Mouse (Mus musculus) hindbrain, postnatal 0 days (tissue): Measurements from ENCODE around the gene Il6. TPM values are rescaled to one million over a fixed set of nuclear protein-coding genes. Genes with fewer than 3 reads are reported as not detected.
"Not testable (repeated sequence)": the region's sequence is repeated elsewhere in the genome, so short reads cannot be mapped to it uniquely, and the experiment has no call there.

ENCODE experiments used
- ATAC-seq: fragments of 200-750 bp; cut with Nextera tagmentation; 2 replicates; pipeline ENCODE4 v1.8.0; 2017; ENCODE audit warnings: mild to moderate bottlenecking, moderate TSS enrichment, moderate library complexity
- DNase-seq: peaks from one replicate; pipeline ENCODE4 v3.0.0-alpha.2; 2015; ENCODE audit warnings: low spot score
- H3K27ac ChIP-seq: fragments of 300-500 bp; sonication (generic); 2 replicates; pipeline ENCODE4 v1.5.1; 2014; ENCODE audit warnings: mild to moderate bottlenecking
- H3K27me3 ChIP-seq: fragments of 300-500 bp; sonication (generic); 2 replicates; pipeline ENCODE4 v1.6.1; 2014; ENCODE audit warnings: low read length, mixed read lengths; ENCODE audit not compliant: insufficient read depth
- H3K36me3 ChIP-seq: fragments of 300-500 bp; sonication (generic); 2 replicates; pipeline ENCODE4 v1.6.1; 2014; ENCODE audit warnings: low read length, mixed read lengths; ENCODE audit not compliant: insufficient read depth
- H3K4me1 ChIP-seq: fragments of 300-500 bp; sonication (generic); 2 replicates; pipeline ENCODE4 v1.6.1; 2014; ENCODE audit warnings: antibody characterized with exemption, low read length, mixed read lengths; ENCODE audit not compliant: insufficient read depth
- H3K4me2 ChIP-seq: fragments of 300-500 bp; sonication (generic); 2 replicates; pipeline ENCODE4 v1.6.1; 2014; ENCODE audit warnings: low read depth, mild to moderate bottlenecking, low read length, moderate library complexity, mixed read lengths
- H3K4me3 ChIP-seq: fragments of 300-500 bp; sonication (generic); 2 replicates; pipeline ENCODE4 v1.5.1; 2014; ENCODE audit warnings: low read length
- H3K9ac ChIP-seq: fragments of 300-500 bp; sonication (generic); replicated peaks from 2 replicates; pipeline ENCODE4 v1.6.1; 2014; ENCODE audit warnings: mild to moderate bottlenecking, low read length, moderate library complexity, mixed read lengths
- H3K9me3 ChIP-seq: fragments of 300-500 bp; sonication (generic); 2 replicates; pipeline ENCODE4 v1.6.1; 2016; ENCODE audit warnings: low read length, mixed read lengths
- CTCF ChIP-seq: IDR thresholded peaks from 2 replicates; pipeline ENCODE4 v1.5.1; 2016; ENCODE audit warnings: antibody characterized with exemption, control low read depth, low read depth
- WGBS: fragments of 180-500 bp; shearing (Covaris S2); extraction: QIAGEN DNeasy Blood & Tissue Kit; methylation state at CpG from one replicate; pipeline ENCODE4 v1.1.7; 2014; 5-methylcytosine and 5-hydroxymethylcytosine counted together
- polyA plus RNA-seq: library from polyadenylated mRNA; unstranded; fragments of >200 nt; fragmentation: Nextera tagmentation; extraction: Ambion mirVana; gene quantifications from 2 replicates; pipeline ENCODE4 v1.2.1, GENCODE M21; 2015
- total RNA-seq: library from RNA; depleted of rRNA; stranded (reverse); fragments of >200 nt; gene quantifications from 2 replicates; pipeline ENCODE4 v1.2.3, GENCODE M21; 2014

The Il6 gene
- total and polyA plus RNA-seq, 2 experiments from 2014 or later = not detected

GRCm38 (mm10) chr5:29994344-29994743, 18.6 kb upstream of the Il6 start:
- H3K36me3 ChIP-seq = no peaks in the 10 kb centered on the region
- DNase-seq = no peak
- no peak overlapping the region for H3K4me3 ChIP-seq
- ATAC-seq = no peak
- no peaks in the 10 kb centered on the region for H3K9me3 ChIP-seq
- H3K27ac ChIP-seq = no peak overlapping the region
- 83% methylated on average over 1 of the region's 1 CpGs for WGBS
- H3K9ac ChIP-seq = no peak overlapping the region
- H3K4me2 ChIP-seq = no peak overlapping the region
- TF ChIP-seq CTCF = no peak
- H3K4me1 ChIP-seq = no peaks in the 10 kb centered on the region
- no peaks in the 10 kb centered on the region for H3K27me3 ChIP-seq

- no peak overlapping the region for H3K27ac ChIP-seq
- H3K4me3 ChIP-seq = no peak overlapping the region
- no peaks in the 10 kb centered on the region for H3K36me3 ChIP-seq
- H3K27me3 ChIP-seq = no peaks in the 10 kb centered on the region
- no peak for DNase-seq
- no peaks in the 10 kb centered on the region for H3K4me1 ChIP-seq
- no peaks in the 10 kb centered on the region for H3K9me3 ChIP-seq
- H3K4me2 ChIP-seq = no peak overlapping the region
- H3K9ac ChIP-seq = no peak overlapping the region
- no peak for TF ChIP-seq CTCF
- no peak for ATAC-seq
- WGBS = 78% methylated on average over 1 of the region's 1 CpGs
Measured at GRCm38 (mm10) chr5:29997351-29997750, 15.6 kb upstream of the Il6 start.

- no peaks in the 10 kb centered on the region for H3K27me3 ChIP-seq
- no peak for TF ChIP-seq CTCF
- no peaks in the 10 kb centered on the region for H3K36me3 ChIP-seq
- H3K9me3 ChIP-seq = no peaks in the 10 kb centered on the region
- H3K27ac ChIP-seq = no peak overlapping the region
- H3K9ac ChIP-seq = no peak overlapping the region
- ATAC-seq = no peak
- H3K4me2 ChIP-seq = no peak overlapping the region
- no peak for DNase-seq
- no peak overlapping the region for H3K4me3 ChIP-seq
- WGBS = 65% methylated on average over 3 of the region's 3 CpGs
- H3K4me1 ChIP-seq = no peaks in the 10 kb centered on the region
Measured at GRCm38 (mm10) chr5:30000921-30001320, 12.0 kb upstream of the Il6 start.

- ATAC-seq (no peak), DNase-seq (peak; percentile 50)
- 55% methylated on average over 2 of the region's 2 CpGs for WGBS
- H3K36me3 ChIP-seq = no peaks in the 10 kb centered on the region
- no peaks in the 10 kb centered on the region for H3K9me3 ChIP-seq
- no peaks in the 10 kb centered on the region for H3K4me1 ChIP-seq
- H3K4me2 ChIP-seq = no peak overlapping the region
- H3K27ac ChIP-seq = no peak overlapping the region
- no peak overlapping the region for H3K4me3 ChIP-seq
- no peak overlapping the region for H3K9ac ChIP-seq
- H3K27me3 ChIP-seq = no peaks in the 10 kb centered on the region
- TF ChIP-seq CTCF = peak; percentile 68
Measured at GRCm38 (mm10) chr5:30014580-30014979, 1.7 kb downstream of the Il6 start.

GRCm38 (mm10) chr5:30035862-30036261, 22.9 kb downstream of the Il6 start:
- not testable (repeated sequence) for ATAC-seq, H3K4me2 ChIP-seq, H3K9me3 ChIP-seq, H3K4me1 ChIP-seq, H3K27me3 ChIP-seq, H3K4me3 ChIP-seq, DNase-seq, H3K36me3 ChIP-seq, H3K27ac ChIP-seq, H3K9ac ChIP-seq
- 91% methylated on average over 4 of the region's 4 CpGs for WGBS

GRCm38 (mm10) chr5:30037111-30037510, 24.2 kb downstream of the Il6 start:
- ATAC-seq, H3K36me3 ChIP-seq, H3K27ac ChIP-seq, H3K4me1 ChIP-seq, H3K9me3 ChIP-seq, H3K27me3 ChIP-seq, H3K9ac ChIP-seq, H3K4me2 ChIP-seq, H3K4me3 ChIP-seq, DNase-seq: not testable (repeated sequence)
- 94% methylated on average over 2 of the region's 2 CpGs for WGBS

- H3K9ac ChIP-seq, H3K36me3 ChIP-seq, H3K27ac ChIP-seq, H3K4me3 ChIP-seq, H3K4me2 ChIP-seq, H3K27me3 ChIP-seq, ATAC-seq, H3K9me3 ChIP-seq, DNase-seq, H3K4me1 ChIP-seq: not testable (repeated sequence)
- WGBS = 90% methylated on average over 5 of the region's 5 CpGs
Measured at GRCm38 (mm10) chr5:30039324-30039723, 26.4 kb downstream of the Il6 start.

- WGBS = 85% methylated on average over 4 of the region's 4 CpGs
- H3K36me3 ChIP-seq, H3K27ac ChIP-seq, H3K9ac ChIP-seq, H3K4me1 ChIP-seq, H3K27me3 ChIP-seq, H3K4me3 ChIP-seq, H3K4me2 ChIP-seq, ATAC-seq, DNase-seq, H3K9me3 ChIP-seq: not testable (repeated sequence)
Measured at GRCm38 (mm10) chr5:30039841-30040240, 26.9 kb downstream of the Il6 start.
